Mouse (Mus musculus) heart, embryonic 15.5 days (tissue): ENCODE results near the gene Upk2. TPM values are rescaled to one million over a fixed set of nuclear protein-coding genes. Genes with fewer than 3 reads are reported as not detected.
"Not testable (repeated sequence)": the region's sequence is repeated elsewhere in the genome, so short reads cannot be mapped to it uniquely, and the experiment has no call there.

Experiments used
- ATAC-seq: fragments of 200-750 bp; cut with Nextera tagmentation; replicated peaks from 2 replicates; pipeline ENCODE4 v1.8.0; 2017; ENCODE audit warnings: low read depth, moderate TSS enrichment; ENCODE audit not compliant: insufficient number of reproducible peaks, insufficient read depth, low FRiP score
- H3K27ac ChIP-seq: fragments of 300-500 bp; sonication (generic); 2 replicates; pipeline ENCODE4 v1.5.1; 2015; ENCODE audit warnings: mild to moderate bottlenecking, inconsistent platforms
- H3K27me3 ChIP-seq: fragments of 300-500 bp; sonication (generic); 2 replicates; pipeline ENCODE4 v1.6.1; 2015; ENCODE audit warnings: inconsistent platforms
- H3K36me3 ChIP-seq: fragments of 300-500 bp; sonication (generic); 2 replicates; pipeline ENCODE4 v1.6.1; 2015; ENCODE audit warnings: mild to moderate bottlenecking, inconsistent platforms
- H3K4me1 ChIP-seq: fragments of 300-500 bp; sonication (generic); replicated peaks from 2 replicates; pipeline ENCODE4 v1.6.1; 2015; ENCODE audit warnings: inconsistent platforms
- H3K4me2 ChIP-seq: fragments of 300-500 bp; sonication (generic); 2 replicates; pipeline ENCODE4 v1.6.1; 2015; ENCODE audit warnings: inconsistent platforms, mild to moderate bottlenecking, moderate library complexity
- H3K4me3 ChIP-seq: fragments of 300-500 bp; sonication (generic); 2 replicates; pipeline ENCODE4 v1.5.1; 2015; ENCODE audit warnings: mild to moderate bottlenecking, inconsistent platforms
- H3K9ac ChIP-seq: fragments of 300-500 bp; sonication (generic); 2 replicates; pipeline ENCODE4 v1.6.1; 2015; ENCODE audit warnings: mild to moderate bottlenecking, inconsistent platforms
- H3K9me3 ChIP-seq: fragments of 300-500 bp; sonication (generic); replicated peaks from 2 replicates; pipeline ENCODE4 v1.6.1; 2016; ENCODE audit warnings: inconsistent platforms
- WGBS: fragments of 180-500 bp; shearing (Covaris S2); methylation state at CpG from one replicate; pipeline ENCODE4 v1.1.7; 2015; ENCODE audit warnings: mixed read lengths; 5-methylcytosine and 5-hydroxymethylcytosine counted together
- polyA plus RNA-seq: library from polyadenylated mRNA; unstranded; fragments of >200 nt; fragmentation: Nextera tagmentation; extraction: Ambion mirVana; gene quantifications from 2 replicates; pipeline ENCODE4 v1.2.1, GENCODE M21; 2015

Gene Upk2
- polyA plus RNA-seq, 1 experiment from 2014 or later: not detected

DNA sequence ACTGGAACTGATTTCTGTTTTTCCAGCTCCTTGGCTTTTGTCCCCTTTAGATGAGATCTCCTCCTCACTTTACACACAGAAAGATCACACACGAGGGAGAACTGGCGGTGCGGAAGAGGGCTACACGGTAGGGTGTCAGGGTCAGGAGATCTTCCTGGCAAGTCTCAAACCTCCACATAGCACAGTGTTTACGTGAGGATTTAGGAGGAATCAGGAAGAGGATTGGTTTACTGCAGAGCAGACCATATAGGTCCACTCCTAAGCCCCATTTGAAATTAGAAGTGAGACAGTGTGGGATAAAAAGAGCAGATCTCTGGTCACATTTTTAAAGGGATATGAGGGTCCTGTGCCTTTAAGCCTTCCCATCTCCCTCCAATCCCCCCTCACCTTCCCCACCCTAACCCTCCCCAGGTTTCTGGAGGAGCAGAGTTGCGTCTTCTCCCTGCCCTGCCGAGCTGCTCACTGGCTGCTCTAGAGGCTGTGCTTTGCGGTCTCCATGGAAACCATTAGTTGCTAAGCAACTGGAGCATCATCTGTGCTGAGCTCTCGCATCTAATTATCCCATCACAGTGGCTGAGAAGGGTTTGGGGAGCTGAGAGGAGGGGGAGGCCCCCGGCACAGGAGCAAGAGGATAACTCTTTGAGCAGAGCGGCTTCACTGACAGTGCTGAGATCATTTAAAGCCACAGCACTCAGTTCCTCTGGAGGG, 2.4 kb upstream of the Upk2 start:
- Histone ChIP-seq H3K27me3 (peaks cover 46% of the 10 kb centered on the region), H3K27ac (no peak overlapping the region), H3K9me3 (no peaks in the 10 kb centered on the region), H3K9ac (no peak overlapping the region), H3K36me3 (no peaks in the 10 kb centered on the region), H3K4me3 (no peak overlapping the region), H3K4me2 (no peak overlapping the region), H3K4me1 (peaks cover 9% of the 10 kb centered on the region; the same call in 1 of the 2 replicates)
- no peak; the same call in 1 of the 2 replicates for ATAC-seq
- WGBS: 11% methylated on average over 11 of the region's 11 CpGs

DNA sequence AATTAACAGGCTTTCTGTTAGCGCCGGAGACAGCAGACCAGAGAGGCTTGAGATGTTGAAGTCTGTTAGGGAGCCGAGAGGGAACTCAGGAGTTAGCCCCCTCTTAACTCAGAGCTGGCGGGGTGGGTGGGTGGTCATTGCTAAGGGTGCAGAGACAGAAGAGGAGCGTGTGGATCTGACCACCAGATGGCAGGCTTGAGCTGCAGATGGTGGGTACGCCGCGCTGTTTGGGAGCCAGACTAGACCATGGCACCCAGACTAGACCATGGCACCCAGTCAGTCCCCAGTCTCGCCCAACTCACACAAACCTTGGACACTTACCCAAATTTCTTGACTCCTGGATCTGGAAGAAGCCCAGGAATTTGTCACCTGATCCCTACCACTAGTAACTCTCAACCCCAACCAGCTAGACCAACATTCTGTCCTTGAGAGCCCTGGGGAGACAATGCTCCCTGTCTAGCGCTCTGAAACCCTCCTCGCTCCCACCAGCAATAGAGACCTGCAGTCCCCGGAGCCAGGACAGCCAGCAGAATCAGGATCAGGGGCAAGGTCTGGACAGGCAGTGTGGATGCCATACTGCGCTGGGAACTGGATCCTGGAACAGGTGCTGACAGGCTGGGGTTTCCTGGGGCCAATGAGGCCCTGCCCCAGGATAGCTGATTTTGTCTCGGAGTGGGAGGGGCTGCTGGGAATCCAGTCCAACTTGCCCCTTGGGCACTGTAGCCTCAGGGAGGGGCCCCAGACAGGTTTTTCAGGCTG, 465 bp downstream of the Upk2 start:
- H3K4me1 ChIP-seq: peaks cover 9% of the 10 kb centered on the region; the same call in 1 of the 2 replicates
- 7% methylated on average over 14 of the region's 14 CpGs for WGBS
- no peak overlapping the region for H3K27ac ChIP-seq
- peak; percentile 76; the same call in 1 of the 2 replicates for ATAC-seq
- H3K9me3 ChIP-seq: no peaks in the 10 kb centered on the region
- H3K4me2 ChIP-seq: 0 out of 2 replicates have a peak overlapping the region, but pooled peaks have one; percentile 8
- no peaks in the 10 kb centered on the region for H3K36me3 ChIP-seq
- no peak overlapping the region for H3K9ac ChIP-seq
- H3K4me3 ChIP-seq: no peak overlapping the region
- H3K27me3 ChIP-seq: peaks cover 46% of the 10 kb centered on the region

DNA sequence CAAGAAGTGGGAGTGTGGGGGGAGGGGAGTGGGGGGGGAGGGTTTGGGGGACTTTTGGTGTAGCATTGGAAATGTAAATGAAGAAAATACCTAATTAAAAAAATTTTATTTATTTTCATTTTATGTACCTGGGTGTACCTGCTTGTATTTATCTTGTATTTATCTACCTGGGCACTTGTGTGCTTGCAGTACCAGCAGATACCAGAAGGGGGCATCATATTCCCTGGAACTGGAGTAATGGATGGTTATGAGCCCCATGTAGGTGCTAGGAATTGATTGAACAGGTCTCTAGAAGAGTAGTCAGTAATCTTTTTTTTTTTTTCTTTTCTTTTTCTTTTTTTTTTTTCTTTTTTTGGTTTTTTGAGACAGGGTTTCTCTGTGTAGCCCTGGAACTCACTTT, 4.4 kb downstream of the Upk2 start:
- H3K9ac ChIP-seq: no peak overlapping the region
- no peak overlapping the region for H3K4me2 ChIP-seq
- ATAC-seq: no peak
- H3K9me3 ChIP-seq: no peaks in the 10 kb centered on the region
- H3K4me1 ChIP-seq: peaks cover 9% of the 10 kb centered on the region; the same call in 1 of the 2 replicates
- no peak overlapping the region for H3K4me3 ChIP-seq
- H3K36me3 ChIP-seq: no peaks in the 10 kb centered on the region
- peaks cover 26% of the 10 kb centered on the region for H3K27me3 ChIP-seq
- H3K27ac ChIP-seq: no peak overlapping the region

DNA sequence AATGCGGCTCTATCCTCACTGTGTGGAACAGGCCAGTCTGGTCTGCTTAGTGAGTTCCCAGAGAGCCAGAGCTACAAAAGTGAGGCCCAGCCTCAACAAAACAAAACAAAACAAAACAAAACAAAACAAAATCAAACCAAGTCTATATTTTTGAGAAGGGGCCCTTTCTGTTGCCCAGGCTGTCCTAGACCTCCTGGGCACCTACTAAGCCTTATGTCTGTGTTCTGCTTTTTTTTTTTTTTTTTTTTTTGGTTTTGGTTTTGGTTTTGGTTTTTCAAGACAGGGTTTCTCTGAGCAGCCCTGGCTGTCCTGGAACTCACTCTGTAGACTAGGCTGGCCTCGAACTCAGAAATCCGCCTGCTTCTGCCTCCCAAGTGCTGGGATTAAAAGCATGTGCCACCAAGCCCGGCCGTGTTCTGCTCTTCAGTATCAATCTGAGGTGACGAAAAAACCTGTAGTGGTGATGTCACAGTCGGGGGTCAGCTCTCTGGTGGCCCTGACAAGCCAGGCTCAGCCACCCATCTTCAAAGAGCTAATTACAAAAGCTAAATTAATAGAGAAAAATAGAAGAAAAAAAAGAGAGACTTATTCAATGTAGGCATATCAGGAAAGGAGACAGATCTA, 10.3 kb downstream of the Upk2 start:
- H3K27me3 ChIP-seq, H3K27ac ChIP-seq, H3K9ac ChIP-seq, H3K4me3 ChIP-seq, H3K9me3 ChIP-seq, H3K4me2 ChIP-seq, H3K4me1 ChIP-seq, H3K36me3 ChIP-seq, ATAC-seq: not testable (repeated sequence)
- 72% methylated on average over 7 of the region's 7 CpGs for WGBS

DNA sequence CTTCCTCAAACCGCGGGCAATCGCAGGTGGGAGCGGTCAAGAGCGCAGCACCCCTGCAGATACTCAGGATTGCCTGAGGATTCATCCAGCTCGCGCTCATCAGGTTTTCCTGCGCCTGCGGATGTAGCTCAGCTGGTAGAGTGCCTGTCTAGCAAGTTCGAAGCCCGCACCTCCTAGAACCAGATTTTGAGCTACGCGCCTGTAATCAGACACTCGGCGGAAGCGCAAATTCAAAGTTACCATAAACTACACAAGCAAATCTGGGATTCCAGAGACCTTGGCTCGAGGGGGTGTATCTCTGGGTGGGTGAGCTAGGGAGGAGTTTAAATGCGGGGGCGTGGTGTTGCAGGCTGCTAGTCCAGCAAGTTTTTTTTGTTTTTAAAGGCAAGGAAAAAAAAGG, 13.8 kb downstream of the Upk2 start, which contains the start of gene Foxr1:
Foxr1 (minus strand) TSS at position 176 of the 400 bp plus-strand sequence.
- Histone ChIP-seq H3K4me3 (no peak within 1 kb of the TSS), H3K9ac (no peak within 1 kb of the TSS), H3K27ac (no peak within 1 kb of the TSS), H3K9me3 (no peaks in the 10 kb centered on the region), H3K4me1 (no peaks in the 10 kb centered on the region), H3K4me2 (no peak within 1 kb of the TSS), H3K36me3 (no peaks in the 10 kb centered on the region), H3K27me3 (no peaks in the 10 kb centered on the region)
- 57% methylated on average over 19 of the region's 19 CpGs for WGBS
- no peak for ATAC-seq

DNA sequence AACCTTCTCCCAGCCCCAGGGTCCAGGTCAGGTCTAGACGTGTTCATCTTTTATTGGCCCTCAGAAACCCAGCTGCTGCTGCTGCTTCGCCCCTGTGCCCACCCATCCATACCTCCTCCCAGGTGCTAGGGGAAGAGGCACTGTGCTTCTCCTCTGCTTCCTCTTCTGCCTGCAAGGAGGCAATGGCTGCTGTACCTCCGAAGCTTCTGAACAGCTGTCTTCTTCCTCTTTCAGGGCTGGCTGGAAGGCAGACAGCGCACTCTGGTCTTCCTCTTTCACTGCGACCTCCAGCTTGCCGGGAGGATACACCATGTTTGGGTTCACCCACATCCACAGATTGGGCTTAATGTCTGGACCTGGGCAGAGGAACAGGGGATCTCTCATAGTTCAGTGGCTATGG, 19.0 kb downstream of the Upk2 start:
- H3K4me1 ChIP-seq: no peaks in the 10 kb centered on the region
- no peaks in the 10 kb centered on the region for H3K9me3 ChIP-seq
- no peak overlapping the region for H3K4me2 ChIP-seq
- no peak overlapping the region for H3K27ac ChIP-seq
- H3K4me3 ChIP-seq: no peak overlapping the region
- 72% methylated on average over 6 of the region's 6 CpGs for WGBS
- no peak overlapping the region for H3K9ac ChIP-seq
- H3K27me3 ChIP-seq: no peaks in the 10 kb centered on the region
- ATAC-seq: no peak
- no peaks in the 10 kb centered on the region for H3K36me3 ChIP-seq

DNA sequence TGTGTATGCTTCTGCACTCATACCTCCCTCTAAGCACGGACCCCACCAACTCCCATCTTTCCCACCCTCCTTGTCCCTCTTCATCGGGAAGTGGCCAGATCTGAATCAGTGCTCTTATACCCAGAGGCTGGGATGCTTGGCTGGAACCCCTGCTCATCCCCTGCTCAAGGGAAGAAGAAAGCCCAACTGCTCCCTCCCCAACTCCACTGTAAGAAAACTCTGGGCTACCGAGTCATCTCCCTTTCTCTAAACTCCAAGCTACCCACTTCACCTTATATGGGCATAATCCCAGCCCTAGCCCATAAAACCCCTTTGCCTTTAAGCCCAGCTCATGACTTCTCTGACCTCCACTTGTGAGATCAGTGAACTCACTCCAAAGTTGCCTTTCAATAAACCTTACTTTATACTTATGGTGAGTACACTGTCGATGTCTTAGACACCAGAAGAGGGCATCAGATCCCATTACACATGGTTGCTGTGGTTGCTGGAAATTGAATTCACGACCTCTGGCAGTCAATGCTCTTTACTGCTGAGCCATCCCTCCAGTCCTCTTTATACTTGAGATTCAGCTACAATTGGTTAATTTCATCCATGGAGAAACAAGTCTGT, 22.1 kb downstream of the Upk2 start:
- WGBS: 51% methylated on average over 5 of the region's 5 CpGs
- Histone ChIP-seq H3K27ac (no peak overlapping the region), H3K4me3 (no peak overlapping the region), H3K4me2 (no peak overlapping the region), H3K9ac (no peak overlapping the region), H3K36me3 (no peaks in the 10 kb centered on the region), H3K27me3 (no peaks in the 10 kb centered on the region), H3K9me3 (no peaks in the 10 kb centered on the region), H3K4me1 (no peaks in the 10 kb centered on the region)
- ATAC-seq: no peak

DNA sequence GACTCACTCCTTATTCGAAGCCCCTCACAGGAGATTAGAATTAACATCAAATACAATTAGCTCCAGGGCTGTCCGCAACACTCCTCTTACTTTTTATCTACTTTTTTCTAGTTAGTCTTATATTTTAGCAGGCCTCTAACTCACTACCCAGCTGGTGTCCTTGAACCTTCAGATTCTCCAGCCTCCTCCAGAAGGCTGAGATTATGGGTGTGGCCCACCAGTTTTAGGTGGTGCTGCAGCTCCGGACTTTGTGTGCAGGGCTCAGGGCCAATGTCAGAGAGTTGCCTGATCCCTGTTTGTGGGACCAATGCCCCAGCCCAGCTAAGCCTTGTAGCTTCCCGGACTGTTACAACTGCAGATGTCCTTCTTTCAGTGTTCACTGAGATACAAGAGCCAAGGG, 31.2 kb downstream of the Upk2 start:
- no peaks in the 10 kb centered on the region for H3K9me3 ChIP-seq
- H3K36me3 ChIP-seq: no peaks in the 10 kb centered on the region
- no peak overlapping the region for H3K27ac ChIP-seq
- H3K4me1 ChIP-seq: no peaks in the 10 kb centered on the region
- H3K9ac ChIP-seq: no peak overlapping the region
- H3K4me3 ChIP-seq: no peak overlapping the region
- H3K4me2 ChIP-seq: no peak overlapping the region
- no peak for ATAC-seq
- H3K27me3 ChIP-seq: no peaks in the 10 kb centered on the region
- 81% methylated on average over 4 of the region's 4 CpGs for WGBS

DNA sequence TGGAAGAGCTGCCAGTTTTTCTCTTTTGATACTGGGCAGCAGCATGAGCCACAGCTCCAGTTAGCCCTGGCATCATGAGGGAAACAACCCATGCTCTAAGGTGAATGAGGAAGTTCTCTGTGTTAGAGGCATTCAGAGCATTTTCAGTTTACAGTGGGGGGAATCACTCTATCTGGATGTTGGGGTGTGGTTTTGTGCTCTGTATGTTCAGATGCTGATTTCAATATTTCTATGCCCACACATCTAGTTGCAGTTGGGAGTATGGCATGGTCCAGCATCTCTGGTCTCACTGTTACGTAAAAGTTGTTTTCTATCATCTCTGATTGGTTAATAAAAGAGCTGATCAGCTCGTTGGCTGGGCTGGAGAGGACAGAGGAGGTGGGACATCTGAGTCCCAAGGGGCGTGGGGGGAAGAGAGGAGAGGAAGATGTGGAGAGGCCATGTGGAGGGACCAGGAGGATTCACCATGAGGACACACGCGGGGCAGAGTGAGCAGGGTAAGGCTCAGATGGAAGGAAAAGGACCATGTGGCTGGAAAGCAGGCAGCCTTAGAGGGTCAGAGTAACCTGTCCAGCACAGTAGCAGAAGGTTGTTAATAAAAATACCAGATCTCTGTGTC, 34.4 kb downstream of the Upk2 start:
- Histone ChIP-seq H3K36me3 (peaks cover 4% of the 10 kb centered on the region), H3K4me1 (peaks cover 12% of the 10 kb centered on the region), H3K9ac (no peak overlapping the region), H3K4me2 (no peak overlapping the region), H3K4me3 (no peak overlapping the region), H3K9me3 (no peaks in the 10 kb centered on the region), H3K27ac (no peak overlapping the region), H3K27me3 (no peaks in the 10 kb centered on the region)
- WGBS: 71% methylated on average over 5 of the region's 5 CpGs
- ATAC-seq: no peak

DNA sequence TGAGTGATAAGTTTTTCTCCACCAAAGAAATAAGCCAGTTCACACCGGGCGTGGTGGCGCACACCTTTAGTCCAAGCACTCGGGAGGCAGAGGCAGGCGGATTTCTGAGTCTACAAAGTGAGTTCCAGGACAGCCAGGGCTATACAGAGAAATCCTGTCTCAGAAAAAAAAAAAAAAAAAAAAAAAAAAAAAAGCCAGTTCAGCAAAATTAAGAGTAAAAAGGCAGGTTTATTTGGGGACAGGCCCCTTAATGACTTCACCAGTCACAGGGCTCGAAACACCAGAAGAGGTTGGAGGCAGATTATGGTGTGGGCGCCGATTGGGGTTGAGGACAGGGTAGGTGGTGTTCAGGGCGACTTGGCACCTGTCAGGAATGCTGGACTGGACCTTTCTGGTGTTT, 35.0 kb downstream of the Upk2 start:
- H3K9ac ChIP-seq, H3K4me2 ChIP-seq, H3K36me3 ChIP-seq, H3K27me3 ChIP-seq, ATAC-seq, H3K27ac ChIP-seq, H3K9me3 ChIP-seq, H3K4me3 ChIP-seq: not testable (repeated sequence)
- peaks cover 12% of the 10 kb centered on the region for H3K4me1 ChIP-seq
- 86% methylated on average over 9 of the region's 9 CpGs for WGBS
